Mouse (Mus musculus) myocyte (in vitro differentiated cells): Measurements from ENCODE around the gene Gtf3c2. TPM values are rescaled to one million over a fixed set of nuclear protein-coding genes. Genes with fewer than 3 reads are reported as not detected.
A peak's percentile ranks its signal among the peaks of the same experiment; 100 is the strongest.

Experiments used
- H3K27me3 ChIP-seq: one replicate; pipeline ENCODE4 v1.6.1; 2011; ENCODE audit not compliant: control insufficient read depth, insufficient read depth, insufficient read length
- H3K36me3 ChIP-seq: one replicate; pipeline ENCODE4 v1.6.1; 2011; ENCODE audit not compliant: control insufficient read depth, insufficient read depth
- H3K4me2 ChIP-seq: one replicate; pipeline ENCODE4 v1.6.1; 2011; ENCODE audit warnings: low read depth, control low read depth
- H3K4me3 ChIP-seq: one replicate; pipeline ENCODE4 v1.5.1; 2011; ENCODE audit warnings: mild to moderate bottlenecking, control low read depth, moderate library complexity
- H3K79me2 ChIP-seq: one replicate; pipeline ENCODE4 v1.6.1; 2011; ENCODE audit not compliant: control insufficient read depth, insufficient read depth
- H3ac ChIP-seq: one replicate; pipeline ENCODE4 v1.6.1; 2011; ENCODE audit not compliant: control insufficient read depth, insufficient read length
- CEBPB ChIP-seq: IDR thresholded peaks from 2 replicates; pipeline ENCODE4 v1.6.1; 2011; ENCODE audit warnings: mild to moderate bottlenecking, moderate library complexity; ENCODE audit not compliant: poor library complexity, insufficient read depth, severe bottlenecking
- E2F4 ChIP-seq: IDR thresholded peaks from one replicate; pipeline ENCODE4 v1.6.1; 2011; ENCODE audit warnings: mild to moderate bottlenecking, control low read depth, moderate library complexity; ENCODE audit not compliant: insufficient read depth
- MAX ChIP-seq: IDR thresholded peaks from one replicate; pipeline ENCODE4 v1.6.1; 2011; ENCODE audit warnings: low read depth, mild to moderate bottlenecking, control low read depth
- MYOD1 ChIP-seq, 3 experiments: IDR thresholded peaks; one replicate each; pipeline ENCODE4 v1.6.1; 2011; ENCODE audit warnings: control low read depth in 2 of 3, low read depth in 2 of 3, mild to moderate bottlenecking in 2 of 3, moderate library complexity in 1 of 3; ENCODE audit not compliant: insufficient read length in 2 of 3, control insufficient read depth in 1 of 3
- MYOG ChIP-seq, 3 experiments: IDR thresholded peaks; one replicate each; pipeline ENCODE4 v1.6.1; 2011; ENCODE audit warnings: control low read depth in 2 of 3, low read depth in 2 of 3, mild to moderate bottlenecking in 2 of 3; ENCODE audit not compliant: insufficient read length in 2 of 3, control insufficient read depth in 1 of 3, insufficient read depth in 1 of 3
- POLR2A ChIP-seq: IDR thresholded peaks from one replicate; pipeline ENCODE4 v1.6.1; 2011; ENCODE audit warnings: low read depth, mild to moderate bottlenecking, control low read depth, moderate library complexity; ENCODE audit not compliant: insufficient read length
- POLR2AphosphoS2 ChIP-seq: IDR thresholded peaks from one replicate; pipeline ENCODE4 v1.6.1; 2011; ENCODE audit warnings: low read depth, control low read depth; ENCODE audit not compliant: insufficient read length
- REST ChIP-seq: IDR thresholded peaks from one replicate; pipeline ENCODE4 v1.6.1; 2011; ENCODE audit warnings: mild to moderate bottlenecking, control low read depth, moderate library complexity; ENCODE audit not compliant: insufficient read depth, insufficient read length
- SRF ChIP-seq: IDR thresholded peaks from one replicate; pipeline ENCODE4 v1.6.1; 2011; ENCODE audit warnings: low read depth; ENCODE audit not compliant: control insufficient read depth, insufficient read length
- TCF12 ChIP-seq: IDR thresholded peaks from one replicate; pipeline ENCODE4 v1.6.1; 2011; ENCODE audit warnings: mild to moderate bottlenecking, control low read depth; ENCODE audit not compliant: poor library complexity, insufficient read depth, severe bottlenecking
- TCF3 ChIP-seq: IDR thresholded peaks from one replicate; pipeline ENCODE4 v1.6.1; 2011; ENCODE audit warnings: low read depth, control low read depth; ENCODE audit not compliant: insufficient read length
- USF1 ChIP-seq: IDR thresholded peaks from one replicate; pipeline ENCODE4 v1.6.1; 2011; ENCODE audit warnings: low read depth, mild to moderate bottlenecking, control low read depth, moderate library complexity
- polyA plus RNA-seq: library from polyadenylated mRNA; unstranded; fragments of >200 nt; fragmentation: generic; extraction: Trizol; gene quantifications from one replicate; pipeline ENCODE4 v1.2.1, GENCODE M21; 2012; ENCODE audit warnings: missing spikeins

Gtf3c2 gene
- polyA plus RNA-seq, 1 experiment = 24.9 TPM

GRCm38 (mm10) chr5:31137658-31138057 lies 42.3 kb downstream of the Gtf3c2 start:
- no peak overlapping the region for H3ac ChIP-seq
- H3K27me3 ChIP-seq = peaks cover 22% of the 10 kb centered on the region
- TF ChIP-seq E2F4 (no peak), TCF12 (no peak), TCF3 (no peak), SRF (no peak), MYOD1 (IDR thresholded peaks at IDR 0.05; ENCODE audit: control insufficient read depth in 1 of 3, insufficient read length in 2 of 3, low read depth in 2 of 3) (no peak), POLR2AphosphoS2 (no peak), MAX (no peak), USF1 (no peak), MYOG (IDR thresholded peaks at IDR 0.05; ENCODE audit: control insufficient read depth in 1 of 3, insufficient read depth in 1 of 3, insufficient read length in 2 of 3, low read depth in 2 of 3) (no peak), POLR2A (no peak), REST (no peak), CEBPB (no peak)
- H3K4me2 ChIP-seq = no peak overlapping the region
- no peak overlapping the region for H3K4me3 ChIP-seq
- no peaks in the 10 kb centered on the region for H3K36me3 ChIP-seq
- no peaks in the 10 kb centered on the region for H3K79me2 ChIP-seq

GRCm38 (mm10) chr5:31136730-31137424 lies 43.1 kb downstream of the Gtf3c2 start:
- no peak overlapping the region for H3ac ChIP-seq
- H3K79me2 ChIP-seq = no peaks in the 10 kb centered on the region
- no peaks in the 10 kb centered on the region for H3K36me3 ChIP-seq
- TF ChIP-seq E2F4 = no peak
- TF ChIP-seq MYOG (IDR thresholded peaks at IDR 0.05; ENCODE audit: control insufficient read depth in 1 of 3, insufficient read depth in 1 of 3, insufficient read length in 2 of 3, low read depth in 2 of 3) = no peak
- TF ChIP-seq REST = no peak
- no peak for TF ChIP-seq SRF
- TF ChIP-seq MAX = no peak
- H3K27me3 ChIP-seq = peaks cover 24% of the 10 kb centered on the region
- H3K4me3 ChIP-seq = no peak overlapping the region
- no peak overlapping the region for H3K4me2 ChIP-seq

- no peak overlapping the region for H3K4me2 ChIP-seq
- H3ac ChIP-seq = no peak overlapping the region
- H3K27me3 ChIP-seq = peaks cover 5% of the 10 kb centered on the region
- H3K36me3 ChIP-seq = no peaks in the 10 kb centered on the region
- TF ChIP-seq MAX = no peak
- no peak for TF ChIP-seq REST
- no peak for TF ChIP-seq TCF3
- no peak for TF ChIP-seq SRF
- TF ChIP-seq MYOG (IDR thresholded peaks at IDR 0.05; ENCODE audit: control insufficient read depth in 1 of 3, insufficient read depth in 1 of 3, insufficient read length in 2 of 3, low read depth in 2 of 3) = no peak
- no peak for TF ChIP-seq USF1
- TF ChIP-seq CEBPB = no peak
- no peak for TF ChIP-seq POLR2A
- no peak for TF ChIP-seq POLR2AphosphoS2
- no peak for TF ChIP-seq E2F4
- TF ChIP-seq TCF12 = no peak
- TF ChIP-seq MYOD1 (IDR thresholded peaks at IDR 0.05; ENCODE audit: control insufficient read depth in 1 of 3, insufficient read length in 2 of 3, low read depth in 2 of 3) = no peak
- no peak overlapping the region for H3K4me3 ChIP-seq
- no peaks in the 10 kb centered on the region for H3K79me2 ChIP-seq
Observed at GRCm38 (mm10) chr5:31126050-31126449, 53.9 kb downstream of the Gtf3c2 start.

- Histone ChIP-seq H3K79me2 (peaks cover 9% of the 10 kb centered on the region), H3K4me3 (no peak overlapping the region), H3K27me3 (no peaks in the 10 kb centered on the region), H3K36me3 (no peaks in the 10 kb centered on the region), H3ac (no peak overlapping the region), H3K4me2 (no peak overlapping the region)
- TF ChIP-seq TCF12 = no peak
- no peak for TF ChIP-seq POLR2AphosphoS2
Observed at GRCm38 (mm10) chr5:31123481-31123880, 56.5 kb downstream of the Gtf3c2 start.

- no peak overlapping the region for H3ac ChIP-seq
- peak overlapping the region; percentile 50 for H3K4me2 ChIP-seq
- no peak for TF ChIP-seq E2F4
- no peak for TF ChIP-seq MYOD1 (IDR thresholded peaks at IDR 0.05; ENCODE audit: control insufficient read depth in 1 of 3, insufficient read length in 2 of 3, low read depth in 2 of 3)
- TF ChIP-seq MYOG (IDR thresholded peaks at IDR 0.05; ENCODE audit: control insufficient read depth in 1 of 3, insufficient read depth in 1 of 3, insufficient read length in 2 of 3, low read depth in 2 of 3) = no peak
- TF ChIP-seq USF1 = no peak
- TF ChIP-seq POLR2AphosphoS2 = no peak
- no peak for TF ChIP-seq REST
- no peak for TF ChIP-seq POLR2A
- no peak for TF ChIP-seq TCF3
- TF ChIP-seq TCF12 = no peak
- no peak for TF ChIP-seq CEBPB
- TF ChIP-seq SRF = no peak
- TF ChIP-seq MAX = no peak
Observed at GRCm38 (mm10) chr5:31121111-31121510, 58.8 kb downstream of the Gtf3c2 start.

More at GRCm38 (mm10) chr5:31121111-31121510, 58.8 kb downstream of the Gtf3c2 start:
- no peaks in the 10 kb centered on the region for H3K36me3 ChIP-seq
- H3K79me2 ChIP-seq = peaks cover 9% of the 10 kb centered on the region
- H3K27me3 ChIP-seq = no peaks in the 10 kb centered on the region
- no peak overlapping the region for H3K4me3 ChIP-seq
